Mouse (Mus musculus): ENCODE measurements around the gene Pde4dip. TPM values are rescaled to one million over a fixed set of nuclear protein-coding genes. Genes with fewer than 3 reads are reported as not detected.

Pde4dip gene
- total and polyA plus RNA-seq, 2 experiments from 2014 or later, result 47.6 to 93.6 TPM

GRCm38 (mm10) chr3:97823438-97823837 is 65.1 kb downstream of the Pde4dip start:
- H3K4me3 ChIP-seq (ENCODE audit: low read depth, low read length), result no peak overlapping the region
- no peak overlapping the region for H3K9ac ChIP-seq (replicated peaks; ENCODE audit: low read length, poor library complexity, severe bottlenecking)
- peaks cover 9% of the 10 kb centered on the region; the same call in 1 of the 2 replicates for H3K27me3 ChIP-seq (ENCODE audit: insufficient read depth, low read length)
- H3K4me2 ChIP-seq (ENCODE audit: low read depth, low read length, poor library complexity, severe bottlenecking), result no peak overlapping the region
- H3K9me3 ChIP-seq (ENCODE audit: low read length), result no peaks in the 10 kb centered on the region
- TF ChIP-seq CTCF (IDR thresholded peaks at IDR 0.05), result no peak
- WGBS, result 31% methylated on average over 6 of the region's 6 CpGs
- H3K36me3 ChIP-seq (ENCODE audit: insufficient read depth, low read length), result 0 out of 2 replicates have a peak, but pooled peaks cover 3% of the 10 kb centered on the region
- no peak overlapping the region for H3K27ac ChIP-seq (ENCODE audit: low read depth, low read length)
- DNase-seq (ENCODE audit: low spot score) (no peak), ATAC-seq (ENCODE audit: low FRiP score) (no peak)
- H3K4me1 ChIP-seq (ENCODE audit: insufficient read depth, low read length), result 0 out of 2 replicates have a peak, but pooled peaks cover 4% of the 10 kb centered on the region

- WGBS, result 33% methylated on average over 3 of the region's 3 CpGs
- peaks cover 2% of the 10 kb centered on the region; the same call in 1 of the 2 replicates for H3K27me3 ChIP-seq (ENCODE audit: insufficient read depth, low read length)
- no peaks in the 10 kb centered on the region for H3K9me3 ChIP-seq (ENCODE audit: low read length)
- H3K4me2 ChIP-seq (ENCODE audit: low read depth, low read length, poor library complexity, severe bottlenecking), result no peak overlapping the region
- H3K4me1 ChIP-seq (ENCODE audit: insufficient read depth, low read length), result 0 out of 2 replicates have a peak, but pooled peaks cover 1% of the 10 kb centered on the region
- ATAC-seq (ENCODE audit: low FRiP score) (no peak), DNase-seq (ENCODE audit: low spot score) (no peak)
- H3K4me3 ChIP-seq (ENCODE audit: low read depth, low read length), result no peak overlapping the region
- no peak overlapping the region for H3K27ac ChIP-seq (ENCODE audit: low read depth, low read length)
- 0 out of 2 replicates have a peak, but pooled peaks cover 3% of the 10 kb centered on the region for H3K36me3 ChIP-seq (ENCODE audit: insufficient read depth, low read length)
- TF ChIP-seq CTCF (IDR thresholded peaks at IDR 0.05), result no peak
- no peak overlapping the region for H3K9ac ChIP-seq (replicated peaks; ENCODE audit: low read length, poor library complexity, severe bottlenecking)
These were observed 69.5 kb downstream of the Pde4dip start for GRCm38 (mm10) chr3:97819050-97819449.

- no peak for ATAC-seq (ENCODE audit: low FRiP score)
- 76% methylated on average over 1 of the region's 1 CpGs for WGBS
- no peaks in the 10 kb centered on the region for H3K9me3 ChIP-seq (ENCODE audit: low read length)
These were observed 70.0 kb downstream of the Pde4dip start for GRCm38 (mm10) chr3:97818383-97818982.

GRCm38 (mm10) chr3:97811651-97812399 is 76.7 kb downstream of the Pde4dip start:
- Histone ChIP-seq H3K4me3 (ENCODE audit: low read depth, low read length) (no peak overlapping the region), H3K4me2 (ENCODE audit: low read depth, low read length, poor library complexity, severe bottlenecking) (peak overlapping the region; percentile 24; the same call in 1 of the 2 replicates), H3K27ac (ENCODE audit: low read depth, low read length) (peak overlapping the region; percentile 82), H3K9me3 (ENCODE audit: low read length) (no peaks in the 10 kb centered on the region), H3K36me3 (ENCODE audit: insufficient read depth, low read length) (no peaks in the 10 kb centered on the region), H3K4me1 (ENCODE audit: insufficient read depth, low read length) (peaks cover 10% of the 10 kb centered on the region; the same call in 1 of the 2 replicates), H3K27me3 (ENCODE audit: insufficient read depth, low read length) (no peaks in the 10 kb centered on the region), H3K9ac (replicated peaks; ENCODE audit: low read length, poor library complexity, severe bottlenecking) (peak overlapping the region; percentile 33; the same call in 1 of the 2 replicates)
- ATAC-seq (ENCODE audit: low FRiP score) (peak; percentile 94), DNase-seq (ENCODE audit: low spot score) (peak; percentile 93)
- WGBS, result 22% methylated on average over 7 of the region's 7 CpGs
- TF ChIP-seq CTCF (IDR thresholded peaks at IDR 0.05), result no peak

More at GRCm38 (mm10) chr3:97818383-97818982, 70.0 kb downstream of the Pde4dip start:
- Histone ChIP-seq H3K27ac (ENCODE audit: low read depth, low read length) (no peak overlapping the region), H3K9ac (replicated peaks; ENCODE audit: low read length, poor library complexity, severe bottlenecking) (no peak overlapping the region), H3K36me3 (ENCODE audit: insufficient read depth, low read length) (0 out of 2 replicates have a peak, but pooled peaks cover 3% of the 10 kb centered on the region), H3K4me1 (ENCODE audit: insufficient read depth, low read length) (no peaks in the 10 kb centered on the region), H3K4me2 (ENCODE audit: low read depth, low read length, poor library complexity, severe bottlenecking) (no peak overlapping the region), H3K27me3 (ENCODE audit: insufficient read depth, low read length) (no peaks in the 10 kb centered on the region), H3K4me3 (ENCODE audit: low read depth, low read length) (no peak overlapping the region)
- no peak for DNase-seq (ENCODE audit: low spot score)
- TF ChIP-seq CTCF (IDR thresholded peaks at IDR 0.05), result no peak

- Histone ChIP-seq H3K9ac (replicated peaks; ENCODE audit: low read length, poor library complexity, severe bottlenecking) (peak overlapping the region; percentile 33; the same call in 1 of the 2 replicates), H3K9me3 (ENCODE audit: low read length) (no peaks in the 10 kb centered on the region), H3K27me3 (ENCODE audit: insufficient read depth, low read length) (no peaks in the 10 kb centered on the region), H3K4me3 (ENCODE audit: low read depth, low read length) (no peak overlapping the region), H3K4me1 (ENCODE audit: insufficient read depth, low read length) (peaks cover 10% of the 10 kb centered on the region; the same call in 1 of the 2 replicates), H3K27ac (ENCODE audit: low read depth, low read length) (peak overlapping the region; percentile 82), H3K36me3 (ENCODE audit: insufficient read depth, low read length) (no peaks in the 10 kb centered on the region), H3K4me2 (ENCODE audit: low read depth, low read length, poor library complexity, severe bottlenecking) (peak overlapping the region; percentile 24; the same call in 1 of the 2 replicates)
- WGBS, result 21% methylated on average over 6 of the region's 6 CpGs
- peak; percentile 6 for DNase-seq (ENCODE audit: low spot score)
- peak; percentile 68 for ATAC-seq (ENCODE audit: low FRiP score)
- no peak for TF ChIP-seq CTCF (IDR thresholded peaks at IDR 0.05)
These were observed 77.3 kb downstream of the Pde4dip start for GRCm38 (mm10) chr3:97811158-97811557.

Data from midbrain, postnatal 0 days (tissue).